Mouse (Mus musculus) thymus, adult 2 months (tissue): Measurements from ENCODE around the gene Sfta2. TPM values are rescaled to one million over a fixed set of nuclear protein-coding genes. Genes with fewer than 3 reads are reported as not detected.
A peak's percentile ranks its signal among the peaks of the same experiment; 100 is the strongest.

Source experiments
- DNase-seq: peaks from one replicate; pipeline ENCODE4 v3.0.0; 2021
- H3K27ac ChIP-seq: fragments of 200-500 bp; 2 replicates; pipeline ENCODE4 v1.5.1; 2012; ENCODE audit warnings: low read length, control low read depth; ENCODE audit not compliant: control insufficient read depth, insufficient read depth
- H3K27me3 ChIP-seq: fragments of 200-500 bp; 2 replicates; pipeline ENCODE4 v1.6.1; 2012; ENCODE audit warnings: mild to moderate bottlenecking, low read length, moderate library complexity, mixed read lengths; ENCODE audit not compliant: control insufficient read depth, insufficient read depth
- H3K36me3 ChIP-seq: fragments of 200-500 bp; 2 replicates; pipeline ENCODE4 v1.6.1; 2012; ENCODE audit warnings: mild to moderate bottlenecking, low read length, moderate library complexity; ENCODE audit not compliant: control insufficient read depth, insufficient read depth
- H3K4me1 ChIP-seq: fragments of 200-500 bp; replicated peaks from 2 replicates; pipeline ENCODE4 v1.6.1; 2012; ENCODE audit warnings: low read length; ENCODE audit not compliant: control insufficient read depth, insufficient read depth
- H3K4me3 ChIP-seq: fragments of 200-500 bp; 2 replicates; pipeline ENCODE4 v1.5.1; 2012; ENCODE audit warnings: mild to moderate bottlenecking, low read length, control low read depth, moderate library complexity; ENCODE audit not compliant: control insufficient read depth, insufficient read depth
- CTCF ChIP-seq: fragments of 200-500 bp; IDR thresholded peaks from 2 replicates; pipeline ENCODE4 v1.5.1; 2012; ENCODE audit warnings: mild to moderate bottlenecking, control low read depth, low read length, moderate library complexity, borderline replicate concordance; ENCODE audit not compliant: control insufficient read depth, poor library complexity, insufficient read depth; ENCODE audit errors: extremely low read depth
- POLR2A ChIP-seq: fragments of 200-500 bp; IDR thresholded peaks from 2 replicates; pipeline ENCODE4 v1.6.1; 2012; ENCODE audit warnings: mild to moderate bottlenecking, low read length, control low read depth, moderate library complexity; ENCODE audit not compliant: control insufficient read depth, poor library complexity, insufficient read depth; ENCODE audit errors: extremely low read depth
- WGBS: fragments of 180-500 bp; shearing (Covaris S2); methylation state at CpG from one replicate; pipeline ENCODE4 v1.1.7; 2018; 5-methylcytosine and 5-hydroxymethylcytosine counted together
- polyA plus RNA-seq: library from polyadenylated mRNA; depleted of rRNA; stranded (reverse); fragments of >200 nt; gene quantifications from 2 replicates; pipeline ENCODE4 v1.2.3, GENCODE M21; 2012; rRNA removed

Sfta2 gene
- polyA plus RNA-seq, 1 experiment, result 1.3 TPM

DNA sequence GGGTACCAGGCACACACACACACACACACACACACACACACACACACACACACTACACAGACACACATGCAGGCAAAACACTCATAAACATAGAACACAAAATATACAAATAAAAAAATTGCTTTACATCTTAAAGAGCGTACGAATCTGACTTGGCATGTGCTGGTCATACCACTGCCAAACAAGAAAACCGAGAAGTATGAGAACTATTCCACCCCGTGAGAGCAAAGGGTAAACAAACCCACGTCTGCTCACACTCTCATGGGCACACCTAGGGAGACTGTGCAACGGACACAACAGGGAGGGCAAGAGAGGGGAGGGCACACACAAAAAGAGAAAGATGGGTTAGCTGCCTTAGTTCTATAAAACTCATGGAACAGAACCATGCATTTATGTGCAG lies 95.3 kb downstream of the Sfta2 start:
- no peak overlapping the region for H3K4me3 ChIP-seq
- H3K27me3 ChIP-seq, result peaks cover 18% of the 10 kb centered on the region; the same call in 1 of the 2 replicates
- no peak overlapping the region for H3K27ac ChIP-seq
- DNase-seq, result no peak
- TF ChIP-seq POLR2A (no peak), CTCF (no peak)
- 71% methylated on average over 6 of the region's 6 CpGs for WGBS
- H3K4me1 ChIP-seq, result peaks cover 18% of the 10 kb centered on the region
- H3K36me3 ChIP-seq, result no peaks in the 10 kb centered on the region

DNA sequence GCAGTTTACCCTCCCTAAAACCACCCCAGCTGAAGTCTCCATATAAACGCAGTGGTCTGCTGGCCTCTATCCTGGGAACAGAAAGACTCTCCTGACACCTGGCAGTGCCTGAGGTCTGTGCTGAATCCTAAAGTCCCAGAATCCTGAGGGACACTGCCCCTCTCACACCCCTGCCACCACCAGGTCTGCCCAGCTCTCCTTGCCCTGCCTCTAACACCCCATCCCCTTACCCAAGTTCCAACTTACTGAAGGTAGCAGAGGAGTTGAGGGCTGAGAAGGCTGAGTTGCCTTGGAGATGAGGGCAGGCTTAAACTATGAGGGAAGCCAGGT lies 96.0 kb downstream of the Sfta2 start:
- H3K4me3 ChIP-seq, result no peak overlapping the region
- TF ChIP-seq CTCF, result no peak
- 36% methylated on average over 1 of the region's 1 CpGs for WGBS

DNA sequence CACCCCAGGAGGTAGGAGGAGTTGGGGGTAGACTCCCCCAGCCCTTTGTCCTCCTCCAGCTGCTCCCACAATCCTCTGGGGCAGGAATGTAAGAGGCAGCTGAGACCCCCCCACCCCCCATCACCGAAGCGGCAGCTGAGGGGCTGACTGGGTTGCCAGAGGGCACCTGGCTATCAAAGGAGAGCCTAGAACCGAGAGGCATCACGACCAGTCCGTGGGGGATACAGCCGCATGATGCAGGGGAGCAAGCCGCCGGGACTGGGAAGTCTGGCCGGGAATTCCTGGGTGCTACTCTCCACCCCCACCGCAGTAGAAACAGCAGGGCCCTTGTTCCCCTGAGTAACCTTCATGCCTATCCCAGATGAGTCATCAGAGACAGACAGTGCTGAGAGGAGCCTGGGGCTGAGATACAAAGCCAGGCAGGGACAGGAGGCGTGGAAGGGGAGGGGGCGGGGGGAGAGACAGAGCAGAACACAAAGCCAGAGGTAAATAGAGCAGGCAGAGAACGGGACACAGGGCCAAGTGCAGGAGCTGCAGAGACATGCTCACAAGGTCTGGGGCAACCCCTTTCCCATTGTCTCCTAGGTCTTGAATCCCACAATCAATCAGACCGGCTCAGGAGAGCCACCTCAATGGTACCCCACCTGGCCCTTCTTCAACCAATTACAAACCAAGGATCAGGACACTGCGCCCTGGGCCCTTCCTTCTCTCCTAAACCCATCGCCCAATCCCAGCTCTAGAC lies 96.6 kb downstream of the Sfta2 start:
- Histone ChIP-seq H3K36me3 (no peaks in the 10 kb centered on the region), H3K4me1 (peaks cover 18% of the 10 kb centered on the region), H3K4me3 (0 out of 2 replicates have a peak overlapping the region, but pooled peaks have one; percentile 5), H3K27ac (no peak overlapping the region), H3K27me3 (peaks cover 25% of the 10 kb centered on the region; the same call in 1 of the 2 replicates)
- 23% methylated on average over 16 of the region's 16 CpGs for WGBS
- TF ChIP-seq CTCF (no peak), POLR2A (no peak)
- DNase-seq, result no peak

More for the DNA sequence above, 96.0 kb downstream of the Sfta2 start:
- DNase-seq, result no peak
- Histone ChIP-seq H3K27me3 (peaks cover 22% of the 10 kb centered on the region; the same call in 1 of the 2 replicates), H3K4me1 (peaks cover 18% of the 10 kb centered on the region), H3K27ac (no peak overlapping the region), H3K36me3 (no peaks in the 10 kb centered on the region)

DNA sequence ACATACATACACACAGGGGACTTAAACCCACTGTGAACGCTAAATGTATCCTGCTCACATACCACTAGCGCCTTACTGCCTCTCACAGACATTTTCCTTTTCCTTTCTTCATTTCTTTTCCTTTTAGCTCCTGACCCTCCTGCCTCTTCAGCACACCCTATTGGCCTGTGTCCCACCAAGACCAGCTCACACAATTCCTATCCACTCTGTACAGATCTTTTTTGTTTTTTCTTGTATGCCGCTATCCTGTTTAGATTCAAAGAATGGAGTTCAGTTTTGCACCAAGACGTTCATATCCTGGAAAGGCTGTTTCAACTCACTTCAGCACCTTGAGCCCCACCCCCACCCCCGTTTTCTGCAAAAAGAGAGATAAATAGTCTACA lies 97.1 kb downstream of the Sfta2 start:
- WGBS, result 54% methylated on average over 5 of the region's 5 CpGs
- Histone ChIP-seq H3K4me1 (peaks cover 18% of the 10 kb centered on the region), H3K4me3 (no peak overlapping the region), H3K36me3 (no peaks in the 10 kb centered on the region), H3K27ac (no peak overlapping the region), H3K27me3 (peaks cover 25% of the 10 kb centered on the region; the same call in 1 of the 2 replicates)
- TF ChIP-seq POLR2A (no peak), CTCF (no peak)
- DNase-seq, result no peak

DNA sequence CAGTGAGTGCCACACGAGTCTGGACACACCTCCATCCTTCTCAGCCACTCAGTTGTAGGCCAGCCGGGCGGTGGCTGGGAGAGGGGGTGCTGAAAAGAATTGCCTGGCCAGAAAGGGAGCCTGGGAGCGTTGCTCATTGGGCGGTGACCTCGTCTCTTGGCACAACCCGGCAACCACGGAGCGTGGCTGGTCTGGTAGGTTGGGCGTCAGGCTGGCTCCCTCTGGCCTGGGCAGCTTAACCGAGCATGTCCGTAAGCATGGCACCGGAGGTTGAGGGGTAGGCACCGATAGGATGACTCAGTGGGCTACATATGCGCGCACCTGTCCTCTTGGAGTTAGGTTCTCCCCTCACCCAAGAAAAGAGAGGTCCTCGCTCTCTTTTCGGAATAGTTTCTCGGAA lies 98.6 kb downstream of the Sfta2 start:
- Histone ChIP-seq H3K27ac (no peak overlapping the region), H3K4me1 (peaks cover 30% of the 10 kb centered on the region), H3K36me3 (no peaks in the 10 kb centered on the region), H3K27me3 (peaks cover 25% of the 10 kb centered on the region; the same call in 1 of the 2 replicates), H3K4me3 (peak overlapping the region; percentile 41)
- no peak for DNase-seq
- no peak for TF ChIP-seq CTCF
- WGBS, result 10% methylated on average over 19 of the region's 19 CpGs

Other genes with a start within 250 kb of the Sfta2 start
- 272 and 274 TPM in 2 replicates for gene H2-Q4, start 221.9 kb upstream of the Sfta2 start, polyA plus RNA-seq
- 115 and 165 TPM in 2 replicates for gene H2-Q6, start 176.7 kb upstream of the Sfta2 start, polyA plus RNA-seq
- 412 and 617 TPM in 2 replicates for gene H2-Q7, start 162.4 kb upstream of the Sfta2 start, polyA plus RNA-seq
- gene H2-Q10, start 131.5 kb upstream of the Sfta2 start, polyA plus RNA-seq, result 15.3 and 18.6 TPM in 2 replicates
- 0.50 and 0.71 TPM in 2 replicates for gene Pou5f1, start 95.5 kb upstream of the Sfta2 start, polyA plus RNA-seq
- gene Tcf19, start 84.7 kb upstream of the Sfta2 start, polyA plus RNA-seq, result 64.4 and 92.6 TPM in 2 replicates
- 19.3 and 19.5 TPM in 2 replicates for gene Cchcr1, start 84.4 kb upstream of the Sfta2 start, polyA plus RNA-seq
- 10.2 and 11.2 TPM in 2 replicates for gene Psors1c2, start 68.3 kb upstream of the Sfta2 start, polyA plus RNA-seq
- 1.8 and 3.3 TPM in 2 replicates for gene Cdsn, start 49.4 kb upstream of the Sfta2 start, polyA plus RNA-seq
- gene 2300002M23Rik, start 34.1 kb upstream of the Sfta2 start, polyA plus RNA-seq, result 0.58 and 0.59 TPM in 2 replicates
- 0.09 and 0.23 TPM in 2 replicates for gene Gm9573, start 25.1 kb downstream of the Sfta2 start, polyA plus RNA-seq
- 0.05 and 0.11 TPM in 2 replicates for gene Mucl3, start 42.1 kb downstream of the Sfta2 start, polyA plus RNA-seq
- 153 and 171 TPM in 2 replicates for gene Vars2, start 66.0 kb downstream of the Sfta2 start, polyA plus RNA-seq
- gene Gtf2h4, start 72.2 kb downstream of the Sfta2 start, polyA plus RNA-seq, result 317 and 352 TPM in 2 replicates
- 33.6 and 43.6 TPM in 2 replicates for gene Ddr1, start 103.1 kb downstream of the Sfta2 start, polyA plus RNA-seq
- gene Ier3, start 220.1 kb downstream of the Sfta2 start, polyA plus RNA-seq, result 6.2 and 6.4 TPM in 2 replicates
- 62.4 and 70.4 TPM in 2 replicates for gene Flot1, start 221.7 kb downstream of the Sfta2 start, polyA plus RNA-seq
- 1,522 and 2,049 TPM in 2 replicates for gene Tubb5, start 236.8 kb downstream of the Sfta2 start, polyA plus RNA-seq
- gene Mdc1, start 240.0 kb downstream of the Sfta2 start, polyA plus RNA-seq, result 17.4 and 22.4 TPM in 2 replicates